Mouse (Mus musculus): ENCODE measurements at regions not wholly inside any gene's neighbourhood (a gene's known extent, or its start where the extent isn't known, plus 50 kb on each side); places are given as distances from the start of the nearest gene placed in this dataset.

DNA sequence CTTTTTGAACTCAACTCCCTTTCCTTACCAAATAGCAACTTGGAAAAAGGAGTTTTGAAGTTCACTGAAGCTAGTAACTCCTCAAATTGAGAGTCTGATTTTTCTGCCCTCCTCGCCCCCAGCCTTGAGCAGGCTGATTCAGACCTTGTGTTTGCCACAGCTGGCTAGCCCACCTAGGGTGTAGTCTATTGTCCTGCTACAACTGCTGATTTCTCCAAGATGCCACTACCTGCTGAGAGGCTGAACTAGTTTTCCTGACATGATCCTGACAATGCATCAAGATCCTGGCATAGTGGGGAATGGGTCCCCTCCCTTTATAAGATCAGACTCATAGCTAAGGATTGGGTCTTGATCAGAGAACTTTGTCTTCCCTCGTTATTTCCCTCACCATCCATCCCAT, 366.1 kb downstream of the Bmper start:
- TF ChIP-seq POLR2A (IDR thresholded peaks at IDR 0.05; ENCODE audit: insufficient read depth, low read depth, low read length): no peak
- TF ChIP-seq EP300 (IDR thresholded peaks at IDR 0.05; ENCODE audit: insufficient read depth, low read depth, low read length): no peak
- TF ChIP-seq CTCF (IDR thresholded peaks at IDR 0.05): no peak
- no peak for DNase-seq

DNA sequence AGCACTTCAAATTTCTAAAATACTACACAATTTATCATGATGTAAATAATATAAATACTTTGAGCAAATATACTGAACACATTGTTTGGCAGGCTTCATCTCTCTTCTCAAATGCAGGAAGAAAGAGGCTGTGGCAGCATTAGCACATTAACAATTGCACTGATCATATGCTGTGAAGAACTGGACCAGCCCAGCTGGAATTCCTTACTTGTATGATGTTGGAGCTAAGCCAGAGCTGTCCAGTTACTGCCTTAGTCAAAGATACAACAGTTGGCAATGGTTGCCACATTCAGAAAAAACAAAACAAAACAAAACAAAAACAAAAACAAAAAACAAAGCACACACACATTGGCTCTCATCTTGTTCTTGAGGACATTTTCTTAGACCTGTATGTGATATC, 369.0 kb downstream of the Bmper start:
- Histone ChIP-seq H3K9ac (ENCODE audit: low read depth, low read length) (no peak overlapping the region), H3K27me3 (ENCODE audit: control insufficient read depth, insufficient read depth, low read length) (no peaks in the 10 kb centered on the region), H3K4me3 (no peak overlapping the region), H3K36me3 (ENCODE audit: control insufficient read depth, insufficient read depth, low read length) (no peaks in the 10 kb centered on the region), H3K79me2 (replicated peaks; ENCODE audit: control insufficient read depth, insufficient read depth, low read length) (no peaks in the 10 kb centered on the region), H3K4me1 (ENCODE audit: control insufficient read depth, insufficient read depth, low read length) (no peaks in the 10 kb centered on the region), H3K27ac (no peak overlapping the region)
- intact Hi-C loops (cut with DNase I): no loop called here
- DNase-seq: no peak
- TF ChIP-seq EP300 (IDR thresholded peaks at IDR 0.05; ENCODE audit: insufficient read depth, low read depth, low read length) (no peak), POLR2A (IDR thresholded peaks at IDR 0.05; ENCODE audit: insufficient read depth, low read depth, low read length) (no peak), CTCF (IDR thresholded peaks at IDR 0.05) (no peak)

More for the DNA sequence above, 366.1 kb downstream of the Bmper start:
- Histone ChIP-seq H3K27ac (no peak overlapping the region), H3K79me2 (replicated peaks; ENCODE audit: control insufficient read depth, insufficient read depth, low read length) (no peaks in the 10 kb centered on the region), H3K27me3 (ENCODE audit: control insufficient read depth, insufficient read depth, low read length) (no peaks in the 10 kb centered on the region), H3K36me3 (ENCODE audit: control insufficient read depth, insufficient read depth, low read length) (no peaks in the 10 kb centered on the region), H3K4me1 (ENCODE audit: control insufficient read depth, insufficient read depth, low read length) (no peaks in the 10 kb centered on the region), H3K9ac (ENCODE audit: low read depth, low read length) (no peak overlapping the region), H3K4me3 (no peak overlapping the region)
- WGBS: 67% methylated on average over 2 of the region's 2 CpGs
- intact Hi-C loops (cut with DNase I): loop anchor here (10.0 kb wide), 1 partner anchor 124 kb away; no protein-coding TSS in a partner anchor

- TF ChIP-seq EP300 (IDR thresholded peaks at IDR 0.05; ENCODE audit: insufficient read depth, low read depth, low read length) (no peak), CTCF (IDR thresholded peaks at IDR 0.05) (peak; percentile 18; the same call in 1 of the 2 replicates), POLR2A (IDR thresholded peaks at IDR 0.05; ENCODE audit: insufficient read depth, low read depth, low read length) (no peak)
- 87% methylated on average over 2 of the region's 2 CpGs for WGBS
- intact Hi-C loops (cut with DNase I): no loop called here
- Histone ChIP-seq H3K27ac (no peak overlapping the region), H3K36me3 (ENCODE audit: control insufficient read depth, insufficient read depth, low read length) (no peaks in the 10 kb centered on the region), H3K79me2 (replicated peaks; ENCODE audit: control insufficient read depth, insufficient read depth, low read length) (no peaks in the 10 kb centered on the region), H3K27me3 (ENCODE audit: control insufficient read depth, insufficient read depth, low read length) (no peaks in the 10 kb centered on the region), H3K9ac (ENCODE audit: low read depth, low read length) (no peak overlapping the region), H3K4me1 (ENCODE audit: control insufficient read depth, insufficient read depth, low read length) (no peaks in the 10 kb centered on the region), H3K4me3 (no peak overlapping the region)
- no peak for DNase-seq
Observed at GRCm38 (mm10) chr9:23600623-23601022, 377.7 kb downstream of the Bmper start.

Data from heart, adult 2 months (tissue).